Mouse (Mus musculus): ENCODE measurements around the gene Isy1. TPM values are rescaled to one million over a fixed set of nuclear protein-coding genes. Genes with fewer than 3 reads are reported as not detected.

Gene Isy1
- polyA plus RNA-seq, 1 experiment from 2014 or later: 41.3 TPM

DNA sequence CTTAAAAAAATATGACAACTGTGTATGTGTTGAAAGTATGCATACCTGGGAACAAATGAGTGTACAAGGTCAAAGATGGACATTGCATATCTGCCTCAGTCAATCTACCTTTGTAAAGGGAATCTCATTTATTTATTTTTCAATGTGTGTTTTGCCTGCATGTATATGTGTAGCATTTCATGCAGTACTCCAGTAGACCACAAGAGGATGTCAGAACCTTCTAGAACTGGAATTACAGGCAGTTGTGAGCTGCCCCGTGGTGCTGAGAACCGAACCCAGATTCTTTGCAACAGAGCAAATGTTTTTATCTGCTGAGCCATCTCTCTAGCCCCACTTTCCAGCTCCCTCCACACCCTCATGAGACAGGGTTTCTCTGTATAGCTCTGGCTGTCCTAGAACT is 35.4 kb upstream of the Isy1 start:
- H3K27ac ChIP-seq (ENCODE audit: low read length): no peak overlapping the region
- H3K9me3 ChIP-seq (ENCODE audit: low read length): no peaks in the 10 kb centered on the region
- H3K9ac ChIP-seq (replicated peaks; ENCODE audit: low read length): no peak overlapping the region
- no peaks in the 10 kb centered on the region for H3K27me3 ChIP-seq (ENCODE audit: insufficient read depth, low read length)
- H3K4me2 ChIP-seq (replicated peaks; ENCODE audit: low read depth, low read length): no peak overlapping the region
- ATAC-seq (ENCODE audit: low FRiP score, low TSS enrichment): no peak
- H3K36me3 ChIP-seq (ENCODE audit: insufficient read depth, low read length): no peaks in the 10 kb centered on the region
- 80% methylated on average over 2 of the region's 2 CpGs for WGBS
- no peaks in the 10 kb centered on the region for H3K4me1 ChIP-seq (ENCODE audit: insufficient read depth, low read length)
- no peak overlapping the region for H3K4me3 ChIP-seq (ENCODE audit: low read length)

DNA sequence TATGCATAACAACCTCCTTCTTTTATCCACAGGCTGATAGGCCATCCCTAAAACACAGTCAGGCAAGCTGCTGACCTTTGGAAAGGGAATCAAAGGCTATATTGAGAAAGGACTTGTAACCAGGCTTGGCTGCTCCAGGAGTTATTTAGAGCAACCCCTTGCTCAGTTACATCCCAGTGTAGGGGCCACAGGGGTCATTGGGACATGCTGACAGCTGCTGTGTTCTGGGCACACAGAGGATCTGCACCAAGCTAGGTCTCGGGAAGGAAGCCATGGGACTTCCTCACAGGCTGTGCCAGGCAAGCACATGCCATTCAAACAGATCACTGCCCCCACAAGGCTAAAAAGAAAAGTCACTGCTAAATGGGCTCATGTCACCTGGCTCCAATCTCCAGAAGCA is 34.5 kb upstream of the Isy1 start:
- Histone ChIP-seq H3K4me2 (replicated peaks; ENCODE audit: low read depth, low read length) (no peak overlapping the region), H3K36me3 (ENCODE audit: insufficient read depth, low read length) (no peaks in the 10 kb centered on the region), H3K27ac (ENCODE audit: low read length) (no peak overlapping the region), H3K27me3 (ENCODE audit: insufficient read depth, low read length) (no peaks in the 10 kb centered on the region), H3K4me3 (ENCODE audit: low read length) (no peak overlapping the region), H3K9me3 (ENCODE audit: low read length) (no peaks in the 10 kb centered on the region), H3K4me1 (ENCODE audit: insufficient read depth, low read length) (no peaks in the 10 kb centered on the region), H3K9ac (replicated peaks; ENCODE audit: low read length) (no peak overlapping the region)
- ATAC-seq (ENCODE audit: low FRiP score, low TSS enrichment): no peak
- WGBS: 43% methylated on average over 1 of the region's 1 CpGs

DNA sequence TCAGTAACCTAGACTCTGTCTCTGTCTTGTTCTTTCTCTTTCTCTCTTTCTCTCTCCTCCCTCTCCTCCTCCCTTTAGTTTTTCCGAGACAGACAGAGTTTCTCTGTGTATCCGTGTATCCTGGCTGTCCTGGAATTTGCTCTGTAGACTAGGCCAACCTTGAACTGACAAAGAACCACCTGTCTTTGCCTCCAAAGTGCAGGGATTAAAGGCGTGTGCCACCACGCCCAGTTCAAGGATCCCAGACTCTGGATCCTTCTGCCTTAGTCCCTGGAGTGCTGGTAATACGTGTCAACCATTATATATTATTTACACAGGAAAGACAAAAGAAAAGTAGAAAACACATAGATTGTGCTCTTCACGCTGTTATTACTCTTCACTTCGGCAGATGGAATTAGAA is 32.6 kb upstream of the Isy1 start:
- no peak overlapping the region for H3K9ac ChIP-seq (replicated peaks; ENCODE audit: low read length)

DNA sequence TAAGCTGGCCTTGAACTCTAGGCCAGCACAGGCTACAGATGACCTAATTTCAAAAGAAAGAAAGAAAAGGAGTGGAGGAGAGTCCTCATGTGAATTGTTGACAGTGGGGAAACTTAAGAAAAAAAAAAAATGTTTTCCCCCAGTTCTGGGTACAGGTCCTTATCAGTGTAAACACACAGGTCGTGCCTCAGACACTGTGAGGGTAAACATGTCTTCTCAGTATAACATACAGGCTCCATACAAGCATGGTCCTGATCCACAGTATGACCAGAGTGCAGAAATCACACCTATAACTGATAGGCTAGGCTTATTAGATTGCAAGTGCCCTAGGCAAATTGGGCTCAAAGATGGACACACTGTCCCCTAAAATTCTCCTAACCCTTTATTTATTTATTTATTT is 31.8 kb upstream of the Isy1 start:
- 73% methylated on average over 1 of the region's 1 CpGs for WGBS
- H3K27ac ChIP-seq (ENCODE audit: low read length): no peak overlapping the region
- H3K9ac ChIP-seq (replicated peaks; ENCODE audit: low read length): no peak overlapping the region
- H3K36me3 ChIP-seq (ENCODE audit: insufficient read depth, low read length): no peaks in the 10 kb centered on the region
- H3K4me3 ChIP-seq (ENCODE audit: low read length): no peak overlapping the region
- ATAC-seq (ENCODE audit: low FRiP score, low TSS enrichment): no peak
- no peaks in the 10 kb centered on the region for H3K4me1 ChIP-seq (ENCODE audit: insufficient read depth, low read length)
- H3K27me3 ChIP-seq (ENCODE audit: insufficient read depth, low read length): no peaks in the 10 kb centered on the region
- H3K9me3 ChIP-seq (ENCODE audit: low read length): no peaks in the 10 kb centered on the region
- no peak overlapping the region for H3K4me2 ChIP-seq (replicated peaks; ENCODE audit: low read depth, low read length)

More for the DNA sequence above, 32.6 kb upstream of the Isy1 start:
- ATAC-seq (ENCODE audit: low FRiP score, low TSS enrichment): no peak
- H3K4me1 ChIP-seq (ENCODE audit: insufficient read depth, low read length): no peaks in the 10 kb centered on the region
- 88% methylated on average over 7 of the region's 7 CpGs for WGBS
- no peaks in the 10 kb centered on the region for H3K36me3 ChIP-seq (ENCODE audit: insufficient read depth, low read length)
- H3K27me3 ChIP-seq (ENCODE audit: insufficient read depth, low read length): no peaks in the 10 kb centered on the region
- H3K4me2 ChIP-seq (replicated peaks; ENCODE audit: low read depth, low read length): no peak overlapping the region
- H3K9me3 ChIP-seq (ENCODE audit: low read length): no peaks in the 10 kb centered on the region
- no peak overlapping the region for H3K27ac ChIP-seq (ENCODE audit: low read length)
- H3K4me3 ChIP-seq (ENCODE audit: low read length): no peak overlapping the region

DNA sequence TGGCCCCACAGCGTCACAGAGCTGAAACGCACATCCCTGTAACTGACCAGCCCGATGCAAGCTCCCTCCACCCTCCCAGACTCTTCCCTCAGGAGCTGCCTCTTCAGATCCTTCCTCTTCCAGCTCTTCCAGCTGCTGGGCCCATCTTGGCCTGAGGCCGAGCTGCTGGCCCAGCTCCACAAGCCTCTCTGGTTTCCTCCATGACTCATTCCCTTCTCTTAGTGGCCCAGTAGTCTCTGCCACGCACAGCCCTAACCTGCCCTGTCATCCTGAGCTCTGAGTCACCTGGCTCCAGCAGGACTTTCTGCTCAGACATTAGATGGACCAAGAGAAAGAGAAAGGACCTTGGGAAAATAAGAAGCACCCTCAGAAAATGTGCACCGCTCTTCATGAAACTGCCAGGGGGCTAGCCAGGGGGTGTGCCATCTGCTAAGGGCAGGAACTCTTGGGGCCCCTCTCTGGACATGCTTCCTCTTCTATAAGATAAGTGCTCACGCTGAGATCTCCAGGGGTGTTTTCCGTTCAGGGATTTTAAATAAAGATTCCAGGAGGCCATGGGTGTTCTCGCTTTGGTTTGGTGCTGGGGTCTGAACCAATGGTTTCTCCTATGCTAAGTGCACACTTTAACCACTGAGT is 30.4 kb upstream of the Isy1 start:
- H3K27ac ChIP-seq (ENCODE audit: low read length): no peak overlapping the region
- 75% methylated on average over 9 of the region's 9 CpGs for WGBS
- ATAC-seq (ENCODE audit: low FRiP score, low TSS enrichment): no peak

DNA sequence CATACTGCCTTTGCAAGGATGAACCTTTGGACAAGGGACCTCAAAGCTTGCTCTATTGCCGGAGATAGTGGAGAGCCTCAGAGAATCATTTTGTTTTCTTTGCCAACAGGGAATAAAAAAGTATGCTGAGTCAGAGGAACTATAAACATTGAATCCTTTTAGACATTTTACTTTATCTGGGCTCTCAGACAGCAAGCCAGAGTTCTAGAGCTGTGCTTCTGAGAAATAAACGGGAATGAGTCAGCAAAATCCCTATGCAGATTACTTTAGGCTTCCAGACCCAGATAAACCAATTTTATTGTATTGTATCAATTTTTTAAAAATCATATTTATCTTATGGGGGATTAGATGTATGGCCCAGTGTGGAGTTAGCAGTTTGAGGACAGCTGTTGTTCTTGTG is 28.7 kb upstream of the Isy1 start:
- H3K36me3 ChIP-seq (ENCODE audit: insufficient read depth, low read length): no peaks in the 10 kb centered on the region
- 68% methylated on average over 2 of the region's 2 CpGs for WGBS
- no peaks in the 10 kb centered on the region for H3K4me1 ChIP-seq (ENCODE audit: insufficient read depth, low read length)
- ATAC-seq (ENCODE audit: low FRiP score, low TSS enrichment): no peak
- no peak overlapping the region for H3K9ac ChIP-seq (replicated peaks; ENCODE audit: low read length)
- no peaks in the 10 kb centered on the region for H3K27me3 ChIP-seq (ENCODE audit: insufficient read depth, low read length)
- no peak overlapping the region for H3K27ac ChIP-seq (ENCODE audit: low read length)
- no peak overlapping the region for H3K4me2 ChIP-seq (replicated peaks; ENCODE audit: low read depth, low read length)
- no peak overlapping the region for H3K4me3 ChIP-seq (ENCODE audit: low read length)
- H3K9me3 ChIP-seq (ENCODE audit: low read length): no peaks in the 10 kb centered on the region

More for the DNA sequence above, 30.4 kb upstream of the Isy1 start:
- Histone ChIP-seq H3K27me3 (ENCODE audit: insufficient read depth, low read length) (no peaks in the 10 kb centered on the region), H3K36me3 (ENCODE audit: insufficient read depth, low read length) (no peaks in the 10 kb centered on the region), H3K4me2 (replicated peaks; ENCODE audit: low read depth, low read length) (no peak overlapping the region), H3K9me3 (ENCODE audit: low read length) (no peaks in the 10 kb centered on the region), H3K4me1 (ENCODE audit: insufficient read depth, low read length) (no peaks in the 10 kb centered on the region), H3K9ac (replicated peaks; ENCODE audit: low read length) (no peak overlapping the region), H3K4me3 (ENCODE audit: low read length) (no peak overlapping the region)

DNA sequence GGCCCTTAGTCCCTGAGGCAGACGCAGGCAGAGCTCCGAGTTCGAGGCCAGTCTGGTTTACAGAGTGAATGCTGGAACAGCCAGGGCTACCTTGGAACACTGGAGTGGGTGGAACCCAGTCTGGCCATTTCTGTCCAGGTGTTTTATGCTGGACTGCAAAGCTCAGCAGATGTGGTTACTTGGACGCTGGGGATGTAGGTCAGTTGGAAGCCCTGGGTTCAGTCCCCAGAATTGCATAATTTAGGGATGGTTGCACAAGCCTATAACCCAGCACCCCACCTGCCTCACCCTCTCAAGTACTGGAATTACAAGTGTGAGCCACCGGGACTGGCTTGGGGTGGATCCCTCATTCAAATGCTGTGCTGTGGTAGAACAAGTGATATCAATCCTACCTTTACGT is 27.6 kb upstream of the Isy1 start:
- H3K9me3 ChIP-seq (ENCODE audit: low read length): no peaks in the 10 kb centered on the region
- no peak overlapping the region for H3K9ac ChIP-seq (replicated peaks; ENCODE audit: low read length)
- no peaks in the 10 kb centered on the region for H3K36me3 ChIP-seq (ENCODE audit: insufficient read depth, low read length)
- H3K4me1 ChIP-seq (ENCODE audit: insufficient read depth, low read length): no peaks in the 10 kb centered on the region
- H3K4me2 ChIP-seq (replicated peaks; ENCODE audit: low read depth, low read length): no peak overlapping the region
- H3K4me3 ChIP-seq (ENCODE audit: low read length): no peak overlapping the region
- H3K27me3 ChIP-seq (ENCODE audit: insufficient read depth, low read length): no peaks in the 10 kb centered on the region
- H3K27ac ChIP-seq (ENCODE audit: low read length): no peak overlapping the region
- 81% methylated on average over 6 of the region's 6 CpGs for WGBS
- ATAC-seq (ENCODE audit: low FRiP score, low TSS enrichment): no peak

DNA sequence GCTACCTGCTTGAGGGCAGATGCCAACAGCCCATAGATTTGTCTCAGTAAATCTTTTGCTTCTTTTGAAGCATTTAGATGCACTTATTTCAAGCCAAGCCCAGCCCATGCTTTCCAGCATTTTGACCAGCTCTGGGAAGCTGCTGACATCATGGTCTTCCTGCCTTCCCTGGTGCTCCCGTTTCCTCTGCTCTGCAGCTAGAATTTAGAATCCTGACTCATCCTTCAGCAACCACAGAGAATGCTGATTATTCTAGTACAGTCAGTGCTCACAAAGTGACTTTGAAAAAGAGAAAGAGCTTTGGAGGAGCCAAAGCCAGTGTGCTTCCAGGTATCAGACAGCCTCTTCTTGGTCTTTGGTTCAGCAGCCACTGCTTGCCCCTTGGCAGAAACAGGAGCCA is 18.5 kb upstream of the Isy1 start:
- no peaks in the 10 kb centered on the region for H3K9me3 ChIP-seq (ENCODE audit: low read length)
- H3K27ac ChIP-seq (ENCODE audit: low read length): no peak overlapping the region
- H3K27me3 ChIP-seq (ENCODE audit: insufficient read depth, low read length): no peaks in the 10 kb centered on the region
- H3K36me3 ChIP-seq (ENCODE audit: insufficient read depth, low read length): no peaks in the 10 kb centered on the region
- no peak overlapping the region for H3K4me2 ChIP-seq (replicated peaks; ENCODE audit: low read depth, low read length)
- no peaks in the 10 kb centered on the region for H3K4me1 ChIP-seq (ENCODE audit: insufficient read depth, low read length)
- H3K4me3 ChIP-seq (ENCODE audit: low read length): no peak overlapping the region
- no peak overlapping the region for H3K9ac ChIP-seq (replicated peaks; ENCODE audit: low read length)
- 41% methylated on average over 1 of the region's 1 CpGs for WGBS
- ATAC-seq (ENCODE audit: low FRiP score, low TSS enrichment): no peak

DNA sequence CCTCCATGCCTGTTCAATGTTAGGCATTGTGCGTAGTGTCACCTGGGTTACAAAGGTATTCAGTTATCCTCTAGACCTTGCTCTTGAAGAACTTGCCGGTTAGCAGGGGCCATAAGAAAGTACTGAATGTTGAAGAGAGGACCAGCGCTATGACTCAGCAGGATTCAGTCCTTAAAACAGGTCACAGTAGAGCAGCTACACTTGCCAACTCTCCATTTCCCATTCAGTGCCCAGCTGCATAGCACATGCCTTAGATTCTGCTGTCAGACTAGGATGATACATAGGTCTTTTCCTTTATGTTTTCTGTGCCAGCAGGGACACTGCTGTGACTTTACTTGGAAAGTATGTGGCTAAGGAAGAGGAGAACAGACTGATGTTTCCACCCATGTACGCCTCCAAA is 14.8 kb upstream of the Isy1 start:
- 83% methylated on average over 4 of the region's 4 CpGs for WGBS
- Histone ChIP-seq H3K27ac (ENCODE audit: low read length) (no peak overlapping the region), H3K36me3 (ENCODE audit: insufficient read depth, low read length) (peaks cover 2% of the 10 kb centered on the region; the same call in 1 of the 2 replicates), H3K27me3 (ENCODE audit: insufficient read depth, low read length) (no peaks in the 10 kb centered on the region), H3K4me2 (replicated peaks; ENCODE audit: low read depth, low read length) (no peak overlapping the region), H3K9me3 (ENCODE audit: low read length) (no peaks in the 10 kb centered on the region), H3K9ac (replicated peaks; ENCODE audit: low read length) (no peak overlapping the region), H3K4me1 (ENCODE audit: insufficient read depth, low read length) (peaks cover 10% of the 10 kb centered on the region), H3K4me3 (ENCODE audit: low read length) (no peak overlapping the region)
- no peak for ATAC-seq (ENCODE audit: low FRiP score, low TSS enrichment)

DNA sequence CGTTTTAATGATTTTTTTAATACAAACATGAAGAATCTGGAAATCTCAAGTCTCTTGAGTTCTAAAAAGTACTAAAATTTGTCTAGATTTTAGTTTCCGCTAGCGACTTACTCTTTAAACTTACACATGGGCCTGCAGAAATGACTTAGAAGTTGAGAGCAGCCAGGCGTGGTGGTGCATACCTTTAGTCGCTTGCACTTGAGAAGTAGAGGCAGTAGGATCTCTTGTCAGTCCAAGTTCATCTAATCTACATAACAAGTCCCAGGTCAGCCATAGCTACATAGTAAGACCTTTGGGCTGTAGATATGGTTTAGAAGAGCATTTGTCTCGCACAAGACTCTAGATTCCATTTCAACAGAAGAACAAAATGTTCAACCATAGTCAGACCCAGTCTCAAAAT is 13.3 kb upstream of the Isy1 start:
- Histone ChIP-seq H3K9ac (replicated peaks; ENCODE audit: low read length) (no peak overlapping the region), H3K4me3 (ENCODE audit: low read length) (no peak overlapping the region), H3K4me2 (replicated peaks; ENCODE audit: low read depth, low read length) (no peak overlapping the region; the same call in 1 of the 2 replicates), H3K27me3 (ENCODE audit: insufficient read depth, low read length) (no peaks in the 10 kb centered on the region), H3K9me3 (ENCODE audit: low read length) (no peaks in the 10 kb centered on the region), H3K4me1 (ENCODE audit: insufficient read depth, low read length) (peaks cover 23% of the 10 kb centered on the region), H3K27ac (ENCODE audit: low read length) (no peak overlapping the region), H3K36me3 (ENCODE audit: insufficient read depth, low read length) (peaks cover 2% of the 10 kb centered on the region; the same call in 1 of the 2 replicates)
- WGBS: 77% methylated on average over 6 of the region's 6 CpGs
- ATAC-seq (ENCODE audit: low FRiP score, low TSS enrichment): no peak

All from kidney, embryonic 16.5 days (tissue).